Mouse (Mus musculus) neural tube, embryonic 13.5 days (tissue): ENCODE measurements around the gene Syngr4. TPM values are rescaled to one million over a fixed set of nuclear protein-coding genes. Genes with fewer than 3 reads are reported as not detected.

Experiments used
- ATAC-seq: fragments of 200-750 bp; cut with Nextera tagmentation; 2 replicates; pipeline ENCODE4 v1.8.0; 2017; ENCODE audit warnings: low read depth, mild to moderate bottlenecking, moderate TSS enrichment, moderate library complexity
- H3K27ac ChIP-seq: fragments of 300-500 bp; sonication (generic); replicated peaks from 2 replicates; pipeline ENCODE4 v1.5.1; 2015; ENCODE audit warnings: moderate library complexity, mild to moderate bottlenecking, inconsistent platforms
- H3K27me3 ChIP-seq: fragments of 300-500 bp; sonication (generic); 2 replicates; pipeline ENCODE4 v1.6.1; 2015; ENCODE audit warnings: mild to moderate bottlenecking, inconsistent platforms
- H3K36me3 ChIP-seq: fragments of 300-500 bp; sonication (generic); 2 replicates; pipeline ENCODE4 v1.6.1; 2015; ENCODE audit warnings: mild to moderate bottlenecking, inconsistent platforms
- H3K4me1 ChIP-seq: fragments of 300-500 bp; sonication (generic); replicated peaks from 2 replicates; pipeline ENCODE4 v1.6.1; 2015; ENCODE audit warnings: inconsistent platforms
- H3K4me2 ChIP-seq: fragments of 300-500 bp; sonication (generic); 2 replicates; pipeline ENCODE4 v1.6.1; 2015; ENCODE audit warnings: inconsistent platforms, mild to moderate bottlenecking, moderate library complexity
- H3K4me3 ChIP-seq: fragments of 300-500 bp; sonication (generic); 2 replicates; pipeline ENCODE4 v1.5.1; 2015; ENCODE audit warnings: mild to moderate bottlenecking, inconsistent platforms
- H3K9ac ChIP-seq: fragments of 300-500 bp; sonication (generic); 2 replicates; pipeline ENCODE4 v1.6.1; 2015; ENCODE audit warnings: moderate library complexity, mild to moderate bottlenecking, inconsistent platforms
- H3K9me3 ChIP-seq: fragments of 300-500 bp; sonication (generic); 2 replicates; pipeline ENCODE4 v1.6.1; 2016; ENCODE audit warnings: inconsistent platforms
- WGBS: fragments of 180-500 bp; shearing (Covaris S2); methylation state at CpG from one replicate; pipeline ENCODE4 v1.1.7; 2015; 5-methylcytosine and 5-hydroxymethylcytosine counted together
- polyA plus RNA-seq: library from polyadenylated mRNA; unstranded; fragments of >200 nt; fragmentation: Nextera tagmentation; extraction: Ambion mirVana; gene quantifications from 2 replicates; pipeline ENCODE4 v1.2.1, GENCODE M21; 2015

Gene Syngr4
- polyA plus RNA-seq, 1 experiment from 2014 or later: not detected

- WGBS: 2% methylated on average over 28 of the region's 30 CpGs
- Histone ChIP-seq H3K27me3 (peaks cover 47% of the 10 kb centered on the region), H3K9me3 (no peaks in the 10 kb centered on the region), H3K4me3 (peak overlapping the region; percentile 27), H3K9ac (peak overlapping the region; percentile 26; the same call in 1 of the 2 replicates), H3K27ac (no peak overlapping the region), H3K4me1 (peaks cover 31% of the 10 kb centered on the region), H3K4me2 (peak overlapping the region; percentile 54), H3K36me3 (no peaks in the 10 kb centered on the region)
- no peak for ATAC-seq
These were observed 39.3 kb downstream of the Syngr4 start for GRCm38 (mm10) chr7:45856950-45857901.

- Histone ChIP-seq H3K9me3 (no peaks in the 10 kb centered on the region), H3K4me2 (no peak overlapping the region), H3K9ac (no peak overlapping the region), H3K27me3 (peaks cover 48% of the 10 kb centered on the region), H3K4me3 (no peak overlapping the region), H3K27ac (no peak overlapping the region), H3K4me1 (peaks cover 15% of the 10 kb centered on the region), H3K36me3 (no peaks in the 10 kb centered on the region)
- 80% methylated on average over 12 of the region's 12 CpGs for WGBS
- ATAC-seq: no peak
These were observed 43.4 kb downstream of the Syngr4 start for GRCm38 (mm10) chr7:45853089-45853488.

GRCm38 (mm10) chr7:45850661-45851060, 45.9 kb downstream of the Syngr4 start:
- no peak overlapping the region for H3K27ac ChIP-seq
- 73% methylated on average over 3 of the region's 3 CpGs for WGBS
- H3K4me2 ChIP-seq: no peak overlapping the region
- H3K27me3 ChIP-seq: peaks cover 25% of the 10 kb centered on the region
- no peak for ATAC-seq
- H3K9ac ChIP-seq: no peak overlapping the region
- no peak overlapping the region for H3K4me3 ChIP-seq
- no peaks in the 10 kb centered on the region for H3K36me3 ChIP-seq
- no peaks in the 10 kb centered on the region for H3K9me3 ChIP-seq
- no peaks in the 10 kb centered on the region for H3K4me1 ChIP-seq

GRCm38 (mm10) chr7:45848447-45849027, 48.0 kb downstream of the Syngr4 start:
- H3K4me3 ChIP-seq: no peak overlapping the region
- H3K27me3 ChIP-seq: peaks cover 28% of the 10 kb centered on the region; the same call in 1 of the 2 replicates
- no peaks in the 10 kb centered on the region for H3K4me1 ChIP-seq
- H3K9ac ChIP-seq: no peak overlapping the region
- WGBS: 20% methylated on average over 6 of the region's 6 CpGs
- no peak overlapping the region for H3K4me2 ChIP-seq
- no peaks in the 10 kb centered on the region for H3K9me3 ChIP-seq
- H3K27ac ChIP-seq: no peak overlapping the region
- ATAC-seq: no peak
- no peaks in the 10 kb centered on the region for H3K36me3 ChIP-seq

GRCm38 (mm10) chr7:45842950-45843744, 53.4 kb downstream of the Syngr4 start:
- Histone ChIP-seq H3K9me3 (no peaks in the 10 kb centered on the region), H3K27me3 (peaks cover 50% of the 10 kb centered on the region), H3K4me3 (no peak overlapping the region), H3K27ac (no peak overlapping the region), H3K4me2 (no peak overlapping the region), H3K9ac (no peak overlapping the region), H3K4me1 (no peaks in the 10 kb centered on the region), H3K36me3 (no peaks in the 10 kb centered on the region)
- WGBS: 86% methylated on average over 10 of the region's 10 CpGs
- ATAC-seq: no peak

Other genes starting within 250 kb of the Syngr4 start
- 0.15 TPM in 1 of 2 replicates, not detected in the other for gene Fut2, start 230.3 kb downstream of the Syngr4 start, polyA plus RNA-seq
- 1.9 and 2.6 TPM in 2 replicates for gene Ntn5, start 212.7 kb downstream of the Syngr4 start, polyA plus RNA-seq
- 0.52 and 0.93 TPM in 2 replicates for gene Sec1, start 202.3 kb downstream of the Syngr4 start, polyA plus RNA-seq
- gene Car11, start 196.9 kb downstream of the Syngr4 start, polyA plus RNA-seq: 44.5 and 46.0 TPM in 2 replicates
- 3.1 and 4.1 TPM in 2 replicates for gene Dbp, start 191.6 kb downstream of the Syngr4 start, polyA plus RNA-seq
- gene Rpl18, start 181.3 kb downstream of the Syngr4 start, polyA plus RNA-seq: 570 and 614 TPM in 2 replicates
- 25.1 and 26.3 TPM in 2 replicates for gene Sphk2, start 178.7 kb downstream of the Syngr4 start, polyA plus RNA-seq
- 0.39 and 0.55 TPM in 2 replicates for gene Fam83e, start 175.5 kb downstream of the Syngr4 start, polyA plus RNA-seq
- gene Spaca4, start 170.9 kb downstream of the Syngr4 start, polyA plus RNA-seq: not detected in 2 replicates
- gene Lmtk3, start 113.0 kb downstream of the Syngr4 start, polyA plus RNA-seq: 17.2 and 17.4 TPM in 2 replicates
- 4.9 and 5.2 TPM in 2 replicates for gene Sult2b1, start 112.0 kb downstream of the Syngr4 start, polyA plus RNA-seq
- 292 and 303 TPM in 2 replicates for gene Cyth2, start 82.1 kb downstream of the Syngr4 start, polyA plus RNA-seq
- gene Kcnj14, start 71.9 kb downstream of the Syngr4 start, polyA plus RNA-seq: 0.85 and 0.93 TPM in 2 replicates
- 34.6 and 37.2 TPM in 2 replicates for gene Grwd1, start 65.8 kb downstream of the Syngr4 start, polyA plus RNA-seq
- gene Kdelr1, start 23.9 kb downstream of the Syngr4 start, polyA plus RNA-seq: 41.9 and 44.6 TPM in 2 replicates
- 1.6 and 2.1 TPM in 2 replicates for gene Grin2d, start 18.3 kb downstream of the Syngr4 start, polyA plus RNA-seq
- 4.7 and 5.1 TPM in 2 replicates for gene Tmem143, start 227 bp upstream of the Syngr4 start, polyA plus RNA-seq
- gene Emp3, start 24.7 kb upstream of the Syngr4 start, polyA plus RNA-seq: 47.4 and 51.6 TPM in 2 replicates
- 3.4 and 3.8 TPM in 2 replicates for gene Ccdc114, start 27.4 kb upstream of the Syngr4 start, polyA plus RNA-seq
- 0.52 and 0.56 TPM in 2 replicates for gene Abcc6, start 133.6 kb upstream of the Syngr4 start, polyA plus RNA-seq
- 36.0 and 38.6 TPM in 2 replicates for gene Nomo1, start 137.0 kb upstream of the Syngr4 start, polyA plus RNA-seq
- 1.1 and 1.7 TPM in 2 replicates for gene Kcnj11, start 204.1 kb upstream of the Syngr4 start, polyA plus RNA-seq